Mouse (Mus musculus) embryonic facial prominence, embryonic 15.5 days (tissue): ENCODE measurements at regions not wholly inside any gene's neighbourhood (a gene's known extent, or its start where the extent isn't known, plus 50 kb on each side); places are given as distances from the start of the nearest gene placed in this dataset.

Source experiments
- ATAC-seq: fragments of 200-750 bp; cut with Nextera tagmentation; 2 replicates; pipeline ENCODE4 v1.8.0; 2017; ENCODE audit warnings: low read depth, moderate TSS enrichment; ENCODE audit not compliant: insufficient number of reproducible peaks, low FRiP score, low TSS enrichment
- H3K27ac ChIP-seq: fragments of 300-500 bp; sonication (generic); replicated peaks from 2 replicates; pipeline ENCODE4 v1.5.1; 2015; ENCODE audit warnings: mild to moderate bottlenecking, inconsistent platforms
- H3K27me3 ChIP-seq: fragments of 300-500 bp; sonication (generic); 2 replicates; pipeline ENCODE4 v1.6.1; 2015; ENCODE audit warnings: inconsistent platforms
- H3K36me3 ChIP-seq: fragments of 300-500 bp; sonication (generic); 2 replicates; pipeline ENCODE4 v1.6.1; 2015; ENCODE audit warnings: mild to moderate bottlenecking, inconsistent platforms
- H3K4me1 ChIP-seq: fragments of 300-500 bp; sonication (generic); 2 replicates; pipeline ENCODE4 v1.6.1; 2015; ENCODE audit warnings: inconsistent platforms
- H3K4me2 ChIP-seq: fragments of 300-500 bp; sonication (generic); replicated peaks from 2 replicates; pipeline ENCODE4 v1.6.1; 2015; ENCODE audit warnings: mild to moderate bottlenecking, inconsistent platforms
- H3K4me3 ChIP-seq: fragments of 300-500 bp; sonication (generic); replicated peaks from 2 replicates; pipeline ENCODE4 v1.5.1; 2015; ENCODE audit warnings: mild to moderate bottlenecking, inconsistent platforms
- H3K9ac ChIP-seq: fragments of 300-500 bp; sonication (generic); 2 replicates; pipeline ENCODE4 v1.6.1; 2015; ENCODE audit warnings: inconsistent platforms
- H3K9me3 ChIP-seq: fragments of 300-500 bp; sonication (generic); replicated peaks from 2 replicates; pipeline ENCODE4 v1.6.1; 2016; ENCODE audit warnings: inconsistent platforms
- WGBS: fragments of 180-500 bp; shearing (Covaris S2); methylation state at CpG from one replicate; pipeline ENCODE4 v1.1.7; 2015; 5-methylcytosine and 5-hydroxymethylcytosine counted together

DNA sequence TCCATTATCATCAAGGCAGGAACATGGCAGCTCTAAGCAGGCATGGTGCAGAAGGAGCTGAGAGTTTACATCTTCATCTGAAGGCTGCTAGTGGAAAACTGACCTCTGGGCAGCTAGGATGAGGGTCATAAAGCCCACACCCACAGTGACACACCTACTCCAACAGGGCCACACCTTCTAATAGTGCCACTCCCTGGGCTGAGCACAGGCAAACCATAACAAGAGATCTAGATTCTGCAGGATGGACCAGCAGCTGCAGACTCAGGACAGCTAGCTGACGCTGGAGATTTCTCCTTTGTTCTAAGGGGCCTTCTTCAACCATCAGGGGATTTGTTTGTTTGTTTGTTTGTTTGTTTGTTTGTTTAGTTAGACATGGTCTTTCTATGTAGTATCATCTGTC is 79.6 kb upstream of the Bod1 start:
- WGBS = 79% methylated on average over 1 of the region's 1 CpGs
- ATAC-seq = no peak

GRCm38 (mm10) chr11:31753211-31753610 is 81.5 kb upstream of the Bod1 start:
- no peak overlapping the region for H3K4me2 ChIP-seq
- no peaks in the 10 kb centered on the region for H3K27me3 ChIP-seq
- no peak for ATAC-seq
- H3K36me3 ChIP-seq = no peaks in the 10 kb centered on the region
- H3K4me3 ChIP-seq = no peak overlapping the region
- H3K9me3 ChIP-seq = no peaks in the 10 kb centered on the region
- no peak overlapping the region for H3K9ac ChIP-seq
- 86% methylated on average over 3 of the region's 3 CpGs for WGBS
- no peaks in the 10 kb centered on the region for H3K4me1 ChIP-seq
- no peak overlapping the region for H3K27ac ChIP-seq

More for the DNA sequence above, 79.6 kb upstream of the Bod1 start:
- no peaks in the 10 kb centered on the region for H3K36me3 ChIP-seq
- no peaks in the 10 kb centered on the region for H3K4me1 ChIP-seq
- no peak overlapping the region for H3K9ac ChIP-seq
- no peaks in the 10 kb centered on the region for H3K27me3 ChIP-seq
- no peak overlapping the region for H3K27ac ChIP-seq
- H3K4me2 ChIP-seq = no peak overlapping the region
- H3K4me3 ChIP-seq = no peak overlapping the region
- no peaks in the 10 kb centered on the region for H3K9me3 ChIP-seq

- H3K4me1 ChIP-seq = no peaks in the 10 kb centered on the region
- H3K4me3 ChIP-seq = no peak overlapping the region
- no peaks in the 10 kb centered on the region for H3K27me3 ChIP-seq
- H3K36me3 ChIP-seq = no peaks in the 10 kb centered on the region
- no peaks in the 10 kb centered on the region for H3K9me3 ChIP-seq
- ATAC-seq = no peak
- 57% methylated on average over 5 of the region's 5 CpGs for WGBS
- no peak overlapping the region for H3K4me2 ChIP-seq
- no peak overlapping the region for H3K9ac ChIP-seq
- H3K27ac ChIP-seq = no peak overlapping the region
Measured at GRCm38 (mm10) chr11:31753711-31754161, 82.1 kb upstream of the Bod1 start.

GRCm38 (mm10) chr11:31754416-31754815 is 82.7 kb upstream of the Bod1 start:
- H3K27me3 ChIP-seq = no peaks in the 10 kb centered on the region
- no peak for ATAC-seq
- no peaks in the 10 kb centered on the region for H3K36me3 ChIP-seq
- no peaks in the 10 kb centered on the region for H3K9me3 ChIP-seq
- no peak overlapping the region for H3K9ac ChIP-seq
- no peak overlapping the region for H3K27ac ChIP-seq
- no peak overlapping the region for H3K4me3 ChIP-seq
- WGBS = 71% methylated on average over 4 of the region's 4 CpGs
- no peaks in the 10 kb centered on the region for H3K4me1 ChIP-seq
- H3K4me2 ChIP-seq = no peak overlapping the region

GRCm38 (mm10) chr11:31755858-31756257 is 84.2 kb upstream of the Bod1 start:
- WGBS = 31% methylated on average over 3 of the region's 3 CpGs
- no peak overlapping the region for H3K4me2 ChIP-seq
- H3K27me3 ChIP-seq = no peaks in the 10 kb centered on the region
- ATAC-seq = no peak
- H3K9ac ChIP-seq = no peak overlapping the region
- no peak overlapping the region for H3K27ac ChIP-seq
- no peaks in the 10 kb centered on the region for H3K36me3 ChIP-seq
- no peak overlapping the region for H3K4me3 ChIP-seq
- H3K9me3 ChIP-seq = no peaks in the 10 kb centered on the region
- peaks cover 10% of the 10 kb centered on the region; the same call in 1 of the 2 replicates for H3K4me1 ChIP-seq

DNA sequence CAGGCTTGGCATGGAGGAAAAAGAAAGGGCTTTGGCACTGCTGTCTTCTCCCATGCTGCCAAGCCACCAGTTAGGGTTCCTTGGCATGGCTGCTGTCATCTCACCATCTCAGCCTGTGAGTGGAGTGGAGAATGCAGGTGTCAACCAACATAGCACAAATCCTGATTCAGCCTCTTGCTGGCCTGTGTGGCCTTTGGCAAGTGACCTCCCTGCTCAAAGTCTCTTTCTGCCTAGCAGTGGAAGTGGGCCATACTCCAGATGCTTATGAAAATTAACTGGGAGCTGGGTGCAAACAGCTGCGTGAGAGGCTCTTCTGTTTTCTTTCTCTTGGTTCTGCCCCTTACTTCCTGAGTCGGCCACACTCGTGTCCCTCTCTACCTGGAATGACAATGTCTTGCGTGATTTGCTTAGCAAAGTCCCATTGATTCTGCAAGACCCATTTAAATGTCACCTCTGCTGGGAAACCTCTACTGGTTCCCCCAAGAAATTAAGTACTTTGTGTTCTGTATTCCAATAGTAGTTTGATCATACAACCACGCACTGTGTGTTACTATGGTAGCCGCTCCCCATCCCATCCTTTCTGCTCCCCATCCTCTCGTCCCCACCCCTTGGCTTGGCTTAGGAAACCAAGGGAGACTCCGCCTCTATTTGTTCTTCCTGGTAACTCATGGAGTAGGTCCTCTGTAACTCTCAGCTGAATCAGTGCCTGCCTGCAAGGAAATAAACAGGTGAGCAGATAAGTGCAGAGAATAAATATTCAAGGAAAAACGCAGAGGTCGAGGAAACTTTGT is 84.9 kb upstream of the Bod1 start:
- no peaks in the 10 kb centered on the region for H3K36me3 ChIP-seq
- H3K27me3 ChIP-seq = no peaks in the 10 kb centered on the region
- ATAC-seq = no peak
- no peak overlapping the region for H3K4me3 ChIP-seq
- no peak overlapping the region for H3K9ac ChIP-seq
- WGBS = 85% methylated on average over 10 of the region's 10 CpGs
- H3K9me3 ChIP-seq = no peaks in the 10 kb centered on the region
- H3K27ac ChIP-seq = no peak overlapping the region
- peaks cover 10% of the 10 kb centered on the region; the same call in 1 of the 2 replicates for H3K4me1 ChIP-seq
- H3K4me2 ChIP-seq = no peak overlapping the region

GRCm38 (mm10) chr11:31759868-31760765 is 88.4 kb upstream of the Bod1 start:
- no peaks in the 10 kb centered on the region for H3K9me3 ChIP-seq
- H3K27ac ChIP-seq = no peak overlapping the region
- no peaks in the 10 kb centered on the region for H3K36me3 ChIP-seq
- WGBS = 50% methylated on average over 9 of the region's 9 CpGs
- H3K9ac ChIP-seq = no peak overlapping the region
- peaks cover 10% of the 10 kb centered on the region; the same call in 1 of the 2 replicates for H3K4me1 ChIP-seq
- H3K4me3 ChIP-seq = no peak overlapping the region
- no peak for ATAC-seq
- no peak overlapping the region for H3K4me2 ChIP-seq
- no peaks in the 10 kb centered on the region for H3K27me3 ChIP-seq

GRCm38 (mm10) chr11:31763856-31764255 is 92.2 kb upstream of the Bod1 start:
- 63% methylated on average over 3 of the region's 3 CpGs for WGBS
- no peak overlapping the region for H3K27ac ChIP-seq
- ATAC-seq = no peak
- no peaks in the 10 kb centered on the region for H3K9me3 ChIP-seq
- no peak overlapping the region for H3K4me2 ChIP-seq
- H3K27me3 ChIP-seq = no peaks in the 10 kb centered on the region
- no peak overlapping the region for H3K4me3 ChIP-seq
- no peak overlapping the region for H3K9ac ChIP-seq
- peaks cover 10% of the 10 kb centered on the region; the same call in 1 of the 2 replicates for H3K4me1 ChIP-seq
- H3K36me3 ChIP-seq = no peaks in the 10 kb centered on the region

- WGBS = 70% methylated on average over 5 of the region's 5 CpGs
- Histone ChIP-seq H3K4me1 (peaks cover 4% of the 10 kb centered on the region; the same call in 1 of the 2 replicates), H3K27ac (no peak overlapping the region)
Measured at GRCm38 (mm10) chr11:31766296-31766695, 94.6 kb upstream of the Bod1 start.

DNA sequence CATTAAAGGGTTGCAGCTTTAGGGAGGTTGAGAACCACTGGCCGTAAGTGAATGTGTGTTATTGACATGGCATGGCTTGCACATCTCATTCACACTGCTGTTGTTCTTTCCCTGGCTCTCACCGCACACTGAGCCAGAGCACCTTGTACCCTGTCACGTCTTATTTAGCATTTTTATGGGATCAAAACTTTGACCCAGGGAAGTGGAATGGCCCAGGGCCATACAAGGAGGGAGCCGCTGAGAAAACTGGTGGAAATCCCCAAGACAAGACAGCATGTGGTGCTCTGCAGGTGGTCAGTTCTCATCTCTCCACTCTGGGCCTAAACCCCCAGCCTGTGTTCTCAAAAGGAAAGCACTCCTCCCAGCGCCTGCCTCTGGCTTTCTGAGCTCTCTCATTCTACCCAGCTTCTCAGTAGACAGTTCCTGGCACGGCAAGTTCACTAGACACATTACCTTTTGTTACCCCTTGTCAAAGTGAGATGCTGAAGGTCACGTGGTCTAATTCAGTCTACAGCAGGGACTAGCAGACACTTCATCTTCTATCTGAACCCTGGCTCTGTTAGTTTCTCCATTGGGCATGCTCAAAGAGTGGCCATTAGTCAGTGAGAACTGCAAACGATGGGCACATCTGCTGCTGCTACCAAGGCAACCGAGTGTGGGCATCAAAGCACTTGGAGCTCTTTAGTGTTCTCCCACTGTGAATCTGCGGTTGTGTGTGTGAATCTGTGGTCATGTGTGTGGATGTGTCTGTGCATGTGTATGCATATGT is 96.2 kb upstream of the Bod1 start:
- no peak for ATAC-seq
- 54% methylated on average over 10 of the region's 10 CpGs for WGBS
- no peak overlapping the region for H3K4me3 ChIP-seq
- no peak overlapping the region for H3K9ac ChIP-seq
- H3K27ac ChIP-seq = no peak overlapping the region
- no peaks in the 10 kb centered on the region for H3K9me3 ChIP-seq
- H3K4me1 ChIP-seq = peaks cover 4% of the 10 kb centered on the region; the same call in 1 of the 2 replicates
- H3K36me3 ChIP-seq = no peaks in the 10 kb centered on the region
- H3K27me3 ChIP-seq = no peaks in the 10 kb centered on the region
- no peak overlapping the region for H3K4me2 ChIP-seq

More at GRCm38 (mm10) chr11:31766296-31766695, 94.6 kb upstream of the Bod1 start:
- no peak for ATAC-seq
- no peaks in the 10 kb centered on the region for H3K27me3 ChIP-seq
- H3K4me3 ChIP-seq = no peak overlapping the region
- H3K9ac ChIP-seq = no peak overlapping the region
- no peaks in the 10 kb centered on the region for H3K36me3 ChIP-seq
- no peak overlapping the region for H3K4me2 ChIP-seq
- H3K9me3 ChIP-seq = no peaks in the 10 kb centered on the region
